Mouse (Mus musculus): ENCODE measurements around the gene Zic4.

DNA sequence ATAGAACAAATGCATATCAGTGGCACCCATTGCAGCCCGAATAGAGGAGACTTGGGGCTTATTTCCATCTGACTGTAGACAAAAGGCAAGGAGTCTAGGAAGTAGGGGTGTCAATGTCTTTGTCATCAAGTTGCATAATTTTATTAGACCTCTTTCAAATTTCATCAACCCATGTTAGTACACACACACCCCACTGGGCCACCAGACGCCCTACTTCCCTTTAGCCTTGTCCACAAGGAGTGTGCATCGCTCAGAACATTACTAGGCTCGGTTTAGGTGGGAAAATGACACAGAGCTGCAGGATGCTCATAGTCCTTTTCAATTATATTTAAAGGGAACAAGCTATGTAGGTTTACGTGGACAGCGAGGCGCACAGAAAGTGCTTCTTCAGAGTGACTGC, 37.8 kb downstream of the Zic4 start:
- no peak for TF ChIP-seq CTCF (IDR thresholded peaks at IDR 0.05; ENCODE audit: borderline replicate concordance, insufficient read depth, low read length)
- no peak for TF ChIP-seq POLR2A (IDR thresholded peaks at IDR 0.05; ENCODE audit: low read depth, low read length)

Data from embryonic fibroblast, embryonic 13.5 days (primary cell).